Mouse (Mus musculus) kidney, adult 18-20 months (tissue): ENCODE measurements at regions not wholly inside any gene's neighbourhood (a gene's known extent, or its start where the extent isn't known, plus 50 kb on each side); places are given as distances from the start of the nearest gene placed in this dataset.

Experiments
- DNase-seq: peaks from one replicate; pipeline ENCODE4 v3.0.0; 2021

GRCm38 (mm10) chr16:65916831-65917230 lies 101.8 kb downstream of the Vgll3 start:
- DNase-seq: no peak

- no peak for DNase-seq
Observed at GRCm38 (mm10) chr16:65925986-65926385, 110.9 kb downstream of the Vgll3 start.

- no peak for DNase-seq
Observed at GRCm38 (mm10) chr16:65963829-65964228, 148.8 kb downstream of the Vgll3 start.

GRCm38 (mm10) chr16:65964260-65964659 lies 149.2 kb downstream of the Vgll3 start:
- no peak for DNase-seq

- DNase-seq: no peak
Observed at GRCm38 (mm10) chr16:65977075-65977474, 162.0 kb downstream of the Vgll3 start.

- DNase-seq: no peak
Observed at GRCm38 (mm10) chr16:65987186-65987585, 172.1 kb downstream of the Vgll3 start.

GRCm38 (mm10) chr16:65999343-65999742 lies 184.3 kb downstream of the Vgll3 start:
- no peak for DNase-seq

GRCm38 (mm10) chr16:66000728-66001273 lies 185.7 kb downstream of the Vgll3 start:
- DNase-seq: no peak

- no peak for DNase-seq
Observed at GRCm38 (mm10) chr16:66004689-66005088, 189.6 kb downstream of the Vgll3 start.

GRCm38 (mm10) chr16:66005954-66006580 lies 191.0 kb downstream of the Vgll3 start:
- DNase-seq: peak; percentile 11

GRCm38 (mm10) chr16:66013608-66014007 lies 198.6 kb downstream of the Vgll3 start:
- DNase-seq: no peak

GRCm38 (mm10) chr16:66014861-66015602 lies 200.0 kb downstream of the Vgll3 start:
- DNase-seq: no peak

- DNase-seq: no peak
Observed at GRCm38 (mm10) chr16:66017040-66017439, 202.0 kb downstream of the Vgll3 start.

- DNase-seq: no peak
Observed at GRCm38 (mm10) chr16:66023397-66023796, 208.3 kb downstream of the Vgll3 start.
